Mouse (Mus musculus): Measurements from ENCODE around the gene Dusp22. TPM values are rescaled to one million over a fixed set of nuclear protein-coding genes. Genes with fewer than 3 reads are reported as not detected.

Gene Dusp22
- total and polyA plus RNA-seq, 2 experiments from 2014 or later: 23.5 to 29.3 TPM

GRCm38 (mm10) chr13:30650684-30651083 is 9.1 kb upstream of the Dusp22 start:
- Histone ChIP-seq H3K9ac (replicated peaks; ENCODE audit: low read length, poor library complexity, severe bottlenecking) (no peak overlapping the region), H3K4me2 (ENCODE audit: low read depth, low read length, poor library complexity, severe bottlenecking) (no peak overlapping the region), H3K4me1 (ENCODE audit: insufficient read depth, low read length) (no peaks in the 10 kb centered on the region), H3K4me3 (ENCODE audit: low read depth, low read length) (no peak overlapping the region), H3K9me3 (ENCODE audit: low read length) (no peaks in the 10 kb centered on the region), H3K36me3 (ENCODE audit: insufficient read depth, low read length) (no peaks in the 10 kb centered on the region), H3K27me3 (ENCODE audit: insufficient read depth, low read length) (no peaks in the 10 kb centered on the region), H3K27ac (ENCODE audit: low read depth, low read length) (no peak overlapping the region)
- ATAC-seq (ENCODE audit: low FRiP score): no peak
- DNase-seq (ENCODE audit: low spot score): peak; percentile 52
- WGBS: 81% methylated on average over 1 of the region's 1 CpGs
- TF ChIP-seq CTCF (IDR thresholded peaks at IDR 0.05): no peak

DNA sequence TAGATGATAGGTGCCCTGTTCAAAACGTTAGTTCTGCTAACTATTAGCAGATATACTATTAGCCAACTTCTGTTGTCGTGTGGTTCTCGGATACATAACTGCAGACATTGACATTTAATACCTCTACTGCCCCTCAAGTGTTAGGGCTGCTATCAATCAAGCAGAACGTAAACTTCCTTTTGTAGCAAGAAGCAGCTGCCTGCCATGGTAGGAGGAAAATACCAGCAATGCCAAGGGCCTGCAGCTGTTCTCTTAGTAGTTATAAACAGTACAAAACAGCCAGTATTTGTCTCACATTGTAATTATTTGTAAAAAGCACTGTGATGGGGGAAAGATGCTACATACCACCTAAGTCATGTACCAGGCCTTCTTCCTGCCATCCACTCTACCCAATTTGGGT is 6.7 kb upstream of the Dusp22 start:
- H3K27ac ChIP-seq (ENCODE audit: low read depth, low read length): no peak overlapping the region
- DNase-seq (ENCODE audit: low spot score) (no peak), ATAC-seq (ENCODE audit: low FRiP score) (no peak)
- H3K4me1 ChIP-seq (ENCODE audit: insufficient read depth, low read length): no peaks in the 10 kb centered on the region
- H3K27me3 ChIP-seq (ENCODE audit: insufficient read depth, low read length): no peaks in the 10 kb centered on the region
- H3K36me3 ChIP-seq (ENCODE audit: insufficient read depth, low read length): no peaks in the 10 kb centered on the region
- H3K9me3 ChIP-seq (ENCODE audit: low read length): no peaks in the 10 kb centered on the region
- H3K9ac ChIP-seq (replicated peaks; ENCODE audit: low read length, poor library complexity, severe bottlenecking): no peak overlapping the region
- WGBS: 75% methylated on average over 4 of the region's 4 CpGs
- H3K4me2 ChIP-seq (ENCODE audit: low read depth, low read length, poor library complexity, severe bottlenecking): no peak overlapping the region
- no peak for TF ChIP-seq CTCF (IDR thresholded peaks at IDR 0.05)
- no peak overlapping the region for H3K4me3 ChIP-seq (ENCODE audit: low read depth, low read length)

GRCm38 (mm10) chr13:30654463-30654862 is 5.3 kb upstream of the Dusp22 start:
- Histone ChIP-seq H3K4me2 (ENCODE audit: low read depth, low read length, poor library complexity, severe bottlenecking) (no peak overlapping the region), H3K27me3 (ENCODE audit: insufficient read depth, low read length) (no peaks in the 10 kb centered on the region), H3K27ac (ENCODE audit: low read depth, low read length) (no peak overlapping the region), H3K9ac (replicated peaks; ENCODE audit: low read length, poor library complexity, severe bottlenecking) (no peak overlapping the region), H3K9me3 (ENCODE audit: low read length) (no peaks in the 10 kb centered on the region), H3K4me1 (ENCODE audit: insufficient read depth, low read length) (no peaks in the 10 kb centered on the region), H3K36me3 (ENCODE audit: insufficient read depth, low read length) (no peaks in the 10 kb centered on the region), H3K4me3 (ENCODE audit: low read depth, low read length) (no peak overlapping the region)
- DNase-seq (ENCODE audit: low spot score): no peak
- no peak for ATAC-seq (ENCODE audit: low FRiP score)
- 84% methylated on average over 5 of the region's 5 CpGs for WGBS
- no peak for TF ChIP-seq CTCF (IDR thresholded peaks at IDR 0.05)

DNA sequence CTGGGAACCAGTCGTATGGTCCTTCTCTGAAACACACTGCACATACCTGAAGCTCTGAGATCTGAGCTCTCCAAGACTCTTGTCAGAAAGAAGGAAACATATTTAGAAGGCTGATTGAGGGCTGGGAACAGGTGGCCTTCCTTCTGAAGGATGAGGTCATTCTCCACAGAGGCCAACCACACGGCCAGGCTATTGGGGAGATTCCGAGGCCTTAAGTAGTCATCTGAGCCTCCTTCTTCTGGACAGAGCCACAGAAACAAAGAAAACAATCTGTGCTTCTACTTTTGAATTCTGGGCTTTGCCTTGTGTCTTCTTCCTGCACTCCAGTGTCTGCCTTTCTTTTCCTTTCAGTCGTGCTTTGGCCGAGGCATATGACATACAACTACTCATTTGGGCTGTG is 2.9 kb upstream of the Dusp22 start:
- Histone ChIP-seq H3K9me3 (ENCODE audit: low read length) (no peaks in the 10 kb centered on the region), H3K9ac (replicated peaks; ENCODE audit: low read length, poor library complexity, severe bottlenecking) (no peak overlapping the region), H3K4me1 (ENCODE audit: insufficient read depth, low read length) (no peaks in the 10 kb centered on the region), H3K36me3 (ENCODE audit: insufficient read depth, low read length) (no peaks in the 10 kb centered on the region), H3K27ac (ENCODE audit: low read depth, low read length) (no peak overlapping the region), H3K4me3 (ENCODE audit: low read depth, low read length) (no peak overlapping the region), H3K27me3 (ENCODE audit: insufficient read depth, low read length) (no peaks in the 10 kb centered on the region), H3K4me2 (ENCODE audit: low read depth, low read length, poor library complexity, severe bottlenecking) (no peak overlapping the region)
- 77% methylated on average over 5 of the region's 5 CpGs for whole genome bisulfite sequencing
- TF ChIP-seq CTCF (IDR thresholded peaks at IDR 0.05): no peak
- DNase-seq (ENCODE audit: low spot score): no peak
- no peak for ATAC-seq (ENCODE audit: low FRiP score)

DNA sequence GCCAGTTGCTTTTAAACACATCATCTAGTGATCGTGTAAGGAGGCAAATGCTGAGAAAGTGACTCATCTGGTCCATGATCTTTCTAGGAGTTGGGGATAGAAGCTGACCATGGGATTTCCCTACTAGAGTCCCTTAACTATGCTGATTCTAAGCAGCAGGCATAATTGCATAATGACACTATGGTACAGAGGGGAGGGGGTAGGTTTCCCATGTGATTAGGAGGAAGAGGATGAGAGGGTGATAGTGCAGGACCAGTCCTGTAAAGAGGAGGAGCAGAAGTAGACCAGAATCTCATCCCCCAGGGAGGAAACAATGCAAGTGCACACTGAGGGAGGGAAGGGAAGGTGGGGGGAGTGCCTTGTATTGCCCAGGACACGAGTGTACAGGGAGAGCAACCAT is 2.0 kb upstream of the Dusp22 start:
- 71% methylated on average over 2 of the region's 2 CpGs for WGBS
- DNase-seq (ENCODE audit: low spot score): no peak
- Histone ChIP-seq H3K36me3 (ENCODE audit: insufficient read depth, low read length) (no peaks in the 10 kb centered on the region), H3K9me3 (ENCODE audit: low read length) (no peaks in the 10 kb centered on the region), H3K27me3 (ENCODE audit: insufficient read depth, low read length) (no peaks in the 10 kb centered on the region), H3K4me2 (ENCODE audit: low read depth, low read length, poor library complexity, severe bottlenecking) (no peak overlapping the region), H3K4me1 (ENCODE audit: insufficient read depth, low read length) (no peaks in the 10 kb centered on the region), H3K4me3 (ENCODE audit: low read depth, low read length) (no peak overlapping the region), H3K9ac (replicated peaks; ENCODE audit: low read length, poor library complexity, severe bottlenecking) (no peak overlapping the region), H3K27ac (ENCODE audit: low read depth, low read length) (no peak overlapping the region)
- ATAC-seq (ENCODE audit: low FRiP score): no peak
- TF ChIP-seq CTCF (IDR thresholded peaks at IDR 0.05): no peak

DNA sequence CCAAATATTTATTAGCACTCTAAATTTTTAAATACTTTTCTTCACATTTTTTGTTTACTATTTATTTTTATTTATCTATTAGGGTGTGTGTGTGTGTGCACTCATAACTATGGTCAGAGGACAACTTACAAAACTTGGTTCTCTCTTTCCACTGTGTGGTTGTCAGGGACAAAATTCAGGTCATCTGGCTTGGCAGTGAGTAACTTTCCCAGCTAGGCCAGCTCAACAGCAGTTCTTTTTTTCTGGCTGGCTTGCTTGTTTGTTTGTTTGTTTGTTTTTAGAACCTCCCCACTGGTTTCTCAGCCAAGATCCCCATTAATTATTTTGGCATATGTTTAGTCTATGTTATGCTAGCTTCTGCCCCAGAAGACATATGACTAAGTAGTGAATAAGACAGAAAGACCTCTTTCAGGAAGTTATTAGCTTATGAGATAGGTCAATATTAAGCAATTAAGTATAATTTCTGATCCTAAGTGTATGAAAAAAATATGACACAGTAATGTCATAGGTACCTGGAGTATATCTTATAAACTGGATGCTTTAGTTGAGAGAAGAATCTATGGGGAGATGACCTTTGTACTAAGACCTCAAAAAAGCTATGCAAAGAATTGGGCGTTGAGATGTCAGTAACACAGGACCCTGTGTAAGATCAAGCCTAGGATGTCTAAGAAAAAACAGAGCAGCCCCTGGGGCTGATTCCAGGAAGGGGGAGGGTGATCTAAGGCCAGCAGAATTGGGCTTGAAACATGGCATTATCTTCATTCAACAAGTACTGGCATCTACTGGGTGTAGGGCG is 1.4 kb upstream of the Dusp22 start:
- H3K4me1 ChIP-seq (ENCODE audit: insufficient read depth, low read length): no peaks in the 10 kb centered on the region
- H3K36me3 ChIP-seq (ENCODE audit: insufficient read depth, low read length): no peaks in the 10 kb centered on the region
- no peaks in the 10 kb centered on the region for H3K27me3 ChIP-seq (ENCODE audit: insufficient read depth, low read length)
- no peak overlapping the region for H3K9ac ChIP-seq (replicated peaks; ENCODE audit: low read length, poor library complexity, severe bottlenecking)
- TF ChIP-seq CTCF (IDR thresholded peaks at IDR 0.05): no peak
- no peak for ATAC-seq (ENCODE audit: low FRiP score)
- 81% methylated on average over 2 of the region's 2 CpGs for WGBS
- no peak overlapping the region for H3K4me3 ChIP-seq (ENCODE audit: low read depth, low read length)
- no peak for DNase-seq (ENCODE audit: low spot score)
- H3K27ac ChIP-seq (ENCODE audit: low read depth, low read length): no peak overlapping the region
- no peaks in the 10 kb centered on the region for H3K9me3 ChIP-seq (ENCODE audit: low read length)
- no peak overlapping the region for H3K4me2 ChIP-seq (ENCODE audit: low read depth, low read length, poor library complexity, severe bottlenecking)

All from midbrain, postnatal 0 days (tissue).